Mouse (Mus musculus) megakaryocyte-erythroid progenitor cell, adult 5-6 weeks (primary cell): ENCODE results near the gene Mlf2. TPM values are rescaled to one million over a fixed set of nuclear protein-coding genes. Genes with fewer than 3 reads are reported as not detected.

Experiments
- ATAC-seq: replicated peaks from 2 replicates; pipeline ENCODE4 v1.8.0; 2016; ENCODE audit warnings: mild to moderate bottlenecking, inconsistent platforms; ENCODE audit not compliant: severe bottlenecking, poor library complexity, low FRiP score, low TSS enrichment
- total RNA-seq, 2 experiments: library from RNA; stranded (forward) in 1 of 2; stranded (reverse) in 1 of 2; fragments of 200-1000, 215-1000 nt in 1 of 2; fragments of >200 nt in 1 of 2; fragmentation: Nextera tagmentation in 1 of 2; gene quantifications; 2 replicates each; pipeline ENCODE4 v1.2.3; 2014 to 2017

The Mlf2 gene
- total RNA-seq, 2 experiments from 2014 or later: 99.1 to 117 TPM

DNA sequence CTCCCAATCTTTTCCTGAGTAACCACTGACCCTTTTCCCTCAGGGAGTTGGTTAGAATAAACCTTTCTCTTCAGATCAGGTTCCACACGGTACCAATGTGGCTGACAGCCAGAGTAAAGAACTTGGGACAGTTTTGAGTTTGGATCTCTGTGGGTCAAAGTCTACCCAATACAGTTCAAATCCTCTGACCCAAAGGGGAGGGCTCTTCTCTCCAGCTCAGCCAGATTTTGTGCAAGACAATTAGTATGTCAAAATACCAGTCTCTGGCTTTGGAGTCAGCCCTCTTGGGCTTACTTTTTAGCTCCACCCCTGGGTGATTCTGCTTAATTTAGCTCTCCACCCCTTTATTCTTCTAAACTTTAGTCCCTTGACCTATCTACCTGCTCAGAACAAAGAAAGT is 955 bp upstream of the Mlf2 start:
- ATAC-seq: no peak

DNA sequence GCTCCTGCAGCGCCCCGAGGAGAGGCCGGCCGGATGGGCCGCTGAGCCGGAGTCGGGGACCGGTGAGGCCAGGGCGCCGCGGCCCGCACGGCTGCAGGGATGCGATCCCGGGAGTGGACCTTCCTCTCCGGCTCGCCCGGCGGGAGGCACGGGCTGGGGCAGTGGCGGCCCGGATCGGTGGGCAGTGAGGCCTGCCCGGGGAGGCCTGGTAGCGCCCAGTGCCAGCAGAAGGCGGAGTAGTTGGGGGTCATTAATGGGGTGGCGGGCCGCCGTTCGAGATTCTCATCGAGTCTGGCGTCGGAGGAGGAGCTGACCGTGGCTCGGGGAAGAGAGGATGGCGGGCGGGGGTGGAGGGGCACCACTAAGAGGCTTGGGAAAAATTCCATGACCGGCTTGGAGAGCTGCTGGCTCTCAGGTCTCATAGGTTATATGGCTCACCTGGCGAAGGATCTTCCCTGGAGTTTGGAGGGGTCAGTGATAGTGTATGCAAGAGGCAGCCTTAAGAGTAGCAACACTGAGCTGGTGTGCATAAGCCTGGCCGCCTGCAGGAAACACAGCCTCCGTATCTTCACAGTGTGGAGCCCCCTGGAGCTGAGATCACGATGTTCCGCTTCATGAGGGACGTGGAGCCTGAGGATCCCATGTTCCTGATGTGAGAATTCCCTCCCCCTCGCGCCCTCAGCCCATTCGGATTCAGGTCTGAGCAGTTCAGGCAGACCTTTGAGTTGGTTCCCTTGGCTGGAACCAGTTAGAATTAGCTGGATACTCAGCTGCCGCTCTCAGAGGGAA is 533 bp downstream of the Mlf2 start:
- ATAC-seq: peak; percentile 39

DNA sequence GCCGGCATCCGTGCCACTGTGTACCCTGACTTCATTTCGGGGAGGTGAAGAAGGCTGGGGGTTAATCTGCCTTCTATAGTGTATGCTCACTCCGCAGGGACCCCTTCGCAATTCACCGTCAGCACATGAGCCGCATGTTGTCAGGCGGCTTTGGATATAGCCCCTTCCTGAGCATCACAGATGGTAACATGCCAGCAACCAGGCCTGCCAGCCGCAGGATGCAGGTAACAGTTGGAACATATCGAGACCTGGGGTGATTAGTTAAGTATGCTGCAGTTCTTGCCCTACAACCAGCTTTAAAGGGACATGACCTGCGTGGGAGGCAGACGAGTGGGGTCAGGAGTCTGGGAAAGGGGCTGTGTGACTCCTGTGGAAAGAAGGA is 1.1 kb downstream of the Mlf2 start:
- ATAC-seq: no peak

DNA sequence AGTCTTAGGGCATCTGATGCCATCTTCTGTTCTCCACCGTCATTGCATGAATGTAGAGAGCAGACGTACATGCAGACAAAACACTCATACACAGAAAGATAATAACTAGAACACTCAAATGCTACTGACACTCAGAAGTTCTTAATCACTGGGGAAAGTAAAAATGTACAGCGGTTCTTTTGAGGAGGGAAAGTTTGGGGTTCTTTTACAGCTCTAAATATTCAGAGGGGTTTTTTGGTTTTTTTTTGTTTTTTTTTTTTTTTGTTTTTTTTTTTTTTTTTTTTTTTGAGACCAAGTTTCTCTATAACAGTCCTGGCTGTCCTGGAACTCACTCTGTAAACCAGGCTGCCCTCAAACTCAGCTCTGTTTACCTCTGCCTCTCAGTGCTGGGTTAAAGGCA is 1.9 kb downstream of the Mlf2 start:
- ATAC-seq: no peak

GRCm38 (mm10) chr6:124934670-124935069 is 3.5 kb downstream of the Mlf2 start:
- ATAC-seq: no peak

- no peak for ATAC-seq
These were observed 5.5 kb downstream of the Mlf2 start for GRCm38 (mm10) chr6:124936681-124937080.

DNA sequence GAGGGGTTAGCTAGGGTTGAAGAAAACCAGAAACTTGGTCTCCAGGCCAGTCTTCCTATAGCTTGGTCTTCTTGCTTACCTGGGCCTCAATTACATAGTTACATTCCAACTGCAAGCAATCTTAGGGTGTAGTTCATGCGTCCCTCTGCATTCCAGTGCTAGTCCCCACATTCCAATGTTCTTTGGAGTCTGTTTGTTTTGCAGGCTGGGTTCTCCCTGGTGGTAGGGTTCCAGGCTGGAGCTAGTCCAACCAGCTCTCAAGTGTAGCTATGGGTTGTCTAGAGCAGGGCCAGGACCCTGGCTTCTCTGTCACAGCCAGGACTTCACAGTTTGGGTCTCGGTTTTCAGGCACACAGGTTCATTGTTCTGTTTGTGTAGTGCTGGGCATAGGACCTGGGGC is 6.3 kb downstream of the Mlf2 start:
- no peak for ATAC-seq

- no peak for ATAC-seq
These were observed 7.4 kb downstream of the Mlf2 start for GRCm38 (mm10) chr6:124938554-124938953.

DNA sequence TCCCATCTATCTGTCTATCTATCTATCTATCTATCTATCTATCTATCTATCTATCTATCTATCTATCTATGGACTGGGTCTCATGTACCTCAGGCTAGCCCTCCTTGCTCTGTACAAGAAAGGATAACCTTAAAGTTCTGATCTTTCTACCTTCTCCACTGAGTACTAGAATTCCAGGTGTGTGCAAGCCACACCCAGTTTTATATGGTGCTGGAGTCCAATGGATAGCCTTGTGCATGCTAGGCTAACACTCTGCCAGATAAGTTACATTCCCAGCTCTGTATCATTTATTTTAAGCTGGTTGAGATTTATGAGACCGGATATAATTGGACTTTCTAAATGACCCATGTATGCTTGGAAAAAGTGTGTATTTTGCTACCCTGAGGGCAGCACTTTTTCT is 10.5 kb downstream of the Mlf2 start:
- no peak for ATAC-seq

- ATAC-seq: no peak
These were observed 12.3 kb downstream of the Mlf2 start for GRCm38 (mm10) chr6:124943526-124943925.

- no peak for ATAC-seq
These were observed 23.0 kb downstream of the Mlf2 start for GRCm38 (mm10) chr6:124953991-124954715.

DNA sequence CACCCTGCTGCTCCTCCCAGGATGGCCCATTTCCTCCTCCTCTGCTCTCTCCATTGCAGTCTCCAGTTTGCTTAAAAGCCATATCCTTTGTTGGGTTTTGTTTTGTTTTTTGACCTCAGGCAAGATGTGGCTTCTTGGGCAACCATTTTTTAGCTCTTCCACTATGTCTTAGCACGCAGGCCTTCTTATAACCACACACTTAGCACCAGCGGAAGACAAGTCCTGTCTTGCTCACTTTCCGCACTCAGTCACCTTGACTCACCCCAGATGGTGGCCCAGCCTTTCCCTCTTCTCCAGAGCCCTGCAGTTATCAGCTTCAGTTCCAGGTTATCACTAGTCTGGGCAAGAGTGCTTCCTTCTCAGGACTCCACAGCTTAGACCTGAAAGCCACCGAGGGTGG is 24.0 kb downstream of the Mlf2 start:
- no peak for ATAC-seq

DNA sequence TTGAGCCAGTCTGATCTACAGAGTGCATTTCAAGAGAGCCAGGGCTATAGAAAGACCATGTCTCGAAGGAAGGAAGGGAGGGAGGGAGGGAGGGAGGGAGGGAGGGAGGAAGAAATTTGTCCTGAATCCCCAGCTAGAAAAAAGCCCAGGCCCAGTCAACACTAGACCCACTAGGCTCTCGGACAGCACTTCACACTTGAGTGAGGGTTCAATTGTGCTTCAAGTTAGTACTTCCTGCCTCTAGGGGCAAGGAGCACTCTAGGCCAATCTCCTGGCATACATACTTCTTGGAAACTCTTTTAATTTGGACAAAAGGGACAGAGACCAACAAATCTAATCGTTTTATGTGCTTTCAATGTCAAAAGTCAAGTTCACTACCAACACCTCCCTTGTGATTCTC is 26.9 kb downstream of the Mlf2 start:
- no peak for ATAC-seq

- no peak for ATAC-seq
These were observed 28.8 kb downstream of the Mlf2 start for GRCm38 (mm10) chr6:124959960-124960359.

DNA sequence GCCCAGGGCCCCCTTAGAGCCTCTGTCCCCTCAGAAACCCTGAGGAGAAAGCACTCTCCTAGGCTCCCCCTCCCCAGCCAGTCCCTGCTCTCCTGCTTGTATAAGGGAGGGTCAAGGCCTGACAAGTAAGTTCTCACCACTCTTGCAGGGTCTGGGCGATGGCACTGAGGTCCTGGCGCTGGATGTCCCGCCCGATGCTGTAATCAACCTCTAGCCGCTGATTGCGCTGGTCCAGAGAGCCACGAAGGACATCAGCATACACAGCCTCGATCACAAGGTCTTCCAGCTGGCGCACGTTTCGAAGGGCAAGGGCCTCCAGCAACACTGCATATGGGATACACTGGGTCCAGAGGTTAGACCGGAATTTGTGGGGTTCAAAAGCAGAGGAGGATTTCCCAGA is 29.8 kb downstream of the Mlf2 start:
- no peak for ATAC-seq

DNA sequence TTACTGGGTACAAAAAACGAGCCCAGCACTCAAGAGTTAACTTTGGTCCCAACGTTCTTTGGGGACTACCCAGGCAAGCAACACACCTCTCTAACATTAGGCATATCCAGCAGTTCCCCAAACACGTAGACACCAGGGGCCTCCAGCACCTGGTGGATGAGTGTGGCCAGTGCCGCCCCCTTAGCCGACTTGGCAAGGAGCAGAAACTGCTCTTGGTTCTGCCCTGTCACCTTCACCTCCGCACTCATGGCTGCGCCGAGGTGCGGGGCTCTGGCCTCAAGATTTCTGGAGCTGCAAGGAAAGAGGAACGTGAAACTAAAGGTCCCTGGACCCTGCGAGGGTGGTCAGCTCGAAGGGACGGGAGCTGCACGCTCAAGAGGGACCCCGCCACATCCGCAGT is 33.5 kb downstream of the Mlf2 start:
- ATAC-seq: 0 out of 2 replicates have a peak, but pooled peaks have one; percentile 25

- ATAC-seq: peak; percentile 89
These were observed 34.0 kb downstream of the Mlf2 start, which contains the start of gene Cops7a for GRCm38 (mm10) chr6:124965088-124965719. Gene Cops7a (minus strand): TSS chr6:124965538.

DNA sequence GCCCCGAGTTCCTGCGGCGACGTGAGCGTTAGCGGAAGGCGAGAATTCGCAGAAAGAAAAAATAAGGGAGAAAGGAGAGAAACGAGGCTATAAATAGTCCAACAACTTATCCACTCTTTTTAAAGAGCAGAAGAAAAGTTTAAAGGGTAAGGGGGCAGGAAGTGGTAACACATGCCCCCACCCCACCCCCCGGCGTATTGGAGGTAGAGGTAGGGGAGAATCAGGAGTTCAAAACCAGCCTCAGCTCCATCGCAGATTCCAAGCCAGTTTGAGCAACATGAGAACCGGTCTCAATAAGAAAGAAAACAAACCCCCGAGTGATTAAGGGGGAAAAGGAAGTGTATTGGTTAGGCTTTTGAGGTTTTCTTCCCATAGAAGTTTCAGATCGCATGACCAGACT is 34.6 kb downstream of the Mlf2 start:
- ATAC-seq: no peak

- ATAC-seq: no peak
These were observed 35.4 kb downstream of the Mlf2 start for GRCm38 (mm10) chr6:124966466-124967118.

- ATAC-seq: no peak
These were observed 36.6 kb downstream of the Mlf2 start for GRCm38 (mm10) chr6:124967766-124968165.
